Mouse (Mus musculus) cerebellum, adult 2 months (tissue): ENCODE results near the gene Immp2l.

Experiments used
- CTCF ChIP-seq: fragments of 200-500 bp; IDR thresholded peaks from 2 replicates; pipeline ENCODE4 v1.5.1; 2011; ENCODE audit warnings: low read depth, mild to moderate bottlenecking, control low read depth, low read length, moderate library complexity, borderline replicate concordance; ENCODE audit not compliant: insufficient read depth
- POLR2A ChIP-seq: fragments of 200-500 bp; IDR thresholded peaks from 2 replicates; pipeline ENCODE4 v1.6.1; 2011; ENCODE audit warnings: low read length, control low read depth, borderline replicate concordance; ENCODE audit not compliant: insufficient read depth

DNA sequence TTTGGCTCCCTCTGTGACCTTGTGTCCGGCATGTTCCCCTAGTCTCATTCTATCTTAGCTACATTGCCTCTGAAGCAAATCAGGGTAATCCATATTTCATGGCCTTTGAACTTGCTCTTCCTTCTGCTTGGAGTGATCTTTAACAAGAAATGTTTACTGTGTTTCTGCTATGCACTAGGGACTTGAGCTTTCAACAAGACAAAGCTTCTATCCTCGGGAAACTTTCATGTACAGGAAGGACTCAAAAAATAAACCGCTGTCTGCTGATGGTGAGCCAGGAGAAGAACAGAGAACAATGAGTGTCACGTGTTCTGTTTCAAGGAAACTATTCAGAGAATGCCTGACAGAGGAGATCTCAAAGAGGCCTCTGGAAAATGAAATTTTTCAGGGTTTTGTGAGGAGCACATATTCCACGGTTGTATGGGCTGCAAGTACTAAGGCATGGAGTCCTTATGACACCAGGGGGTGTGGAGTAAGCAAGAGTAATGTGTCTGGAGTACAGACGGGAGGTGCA is 814.5 kb downstream of the Immp2l start:
- TF ChIP-seq POLR2A (no peak), CTCF (no peak)
